Mouse (Mus musculus): ENCODE measurements at regions not wholly inside any gene's neighbourhood (a gene's known extent, or its start where the extent isn't known, plus 50 kb on each side); places are given as distances from the start of the nearest gene placed in this dataset.

- no peak for DNase-seq (ENCODE audit: low spot score in 2 of 2)
Observed at GRCm38 (mm10) chr3:19061488-19062248, 566.8 kb downstream of the 1700064H15Rik start.

GRCm38 (mm10) chr3:19062249-19062859 is 566.1 kb downstream of the 1700064H15Rik start:
- peak; percentile 60 to 73 for DNase-seq (ENCODE audit: low spot score in 2 of 2)

- no peak for DNase-seq (ENCODE audit: low spot score in 2 of 2)
Observed at GRCm38 (mm10) chr3:19067141-19067757, 561.2 kb downstream of the 1700064H15Rik start.

All from left cerebral cortex, adult 18-20 months (tissue).